Mouse (Mus musculus) liver, embryonic 11.5 days (tissue): ENCODE data around the gene Slc35g3. TPM values are rescaled to one million over a fixed set of nuclear protein-coding genes. Genes with fewer than 3 reads are reported as not detected.

Experiments used
- ATAC-seq: fragments of 200-750 bp; cut with Nextera tagmentation; replicated peaks from 2 replicates; pipeline ENCODE4 v1.8.0; 2017; ENCODE audit warnings: moderate number of reproducible peaks, mild to moderate bottlenecking, moderate TSS enrichment, moderate library complexity; ENCODE audit not compliant: low FRiP score
- DNase-seq: peaks from one replicate; pipeline ENCODE4 v3.0.0-alpha.2; 2017; ENCODE audit warnings: low spot score
- H3K27ac ChIP-seq: fragments of 300-500 bp; sonication (generic); 2 replicates; pipeline ENCODE4 v1.5.1; 2014; ENCODE audit warnings: mild to moderate bottlenecking, low read depth, low read length, control low read depth
- H3K27me3 ChIP-seq: fragments of 300-500 bp; sonication (generic); replicated peaks from 2 replicates; pipeline ENCODE4 v1.6.1; 2014; ENCODE audit warnings: low read length, mixed read lengths; ENCODE audit not compliant: control insufficient read depth, insufficient read depth
- H3K36me3 ChIP-seq: fragments of 300-500 bp; sonication (generic); 2 replicates; pipeline ENCODE4 v1.6.1; 2014; ENCODE audit warnings: mild to moderate bottlenecking, low read length, moderate library complexity, mixed read lengths; ENCODE audit not compliant: control insufficient read depth, insufficient read depth
- H3K4me1 ChIP-seq: fragments of 300-500 bp; sonication (generic); replicated peaks from 2 replicates; pipeline ENCODE4 v1.6.1; 2014; ENCODE audit warnings: low read length, mixed read lengths; ENCODE audit not compliant: control insufficient read depth, insufficient read depth
- H3K4me2 ChIP-seq: fragments of 300-500 bp; sonication (generic); 2 replicates; pipeline ENCODE4 v1.6.1; 2014; ENCODE audit warnings: mild to moderate bottlenecking, control low read depth, moderate library complexity
- H3K4me3 ChIP-seq: fragments of 300-500 bp; sonication (generic); 2 replicates; pipeline ENCODE4 v1.5.1; 2014; ENCODE audit warnings: low read depth, low read length, control low read depth
- H3K9ac ChIP-seq: fragments of 300-500 bp; sonication (generic); 2 replicates; pipeline ENCODE4 v1.6.1; 2014; ENCODE audit warnings: low read depth, low read length, control low read depth
- H3K9me3 ChIP-seq: fragments of 300-500 bp; sonication (generic); 2 replicates; pipeline ENCODE4 v1.6.1; 2016; ENCODE audit warnings: low read length, inconsistent platforms, mixed read lengths; ENCODE audit not compliant: control insufficient read depth
- WGBS: fragments of 180-500 bp; shearing (Covaris S2); extraction: QIAGEN DNeasy Blood & Tissue Kit; methylation state at CpG from one replicate; pipeline ENCODE4 v1.1.7; 2014; 5-methylcytosine and 5-hydroxymethylcytosine counted together
- polyA plus RNA-seq: library from polyadenylated mRNA; unstranded; fragments of >200 nt; fragmentation: Nextera tagmentation; extraction: Ambion mirVana; gene quantifications from 2 replicates; pipeline ENCODE4 v1.2.1, GENCODE M21; 2014

The Slc35g3 gene
- polyA plus RNA-seq: not detected in 2 replicates

- H3K4me2 ChIP-seq: no peak within 1 kb of the TSS
- DNase-seq: no peak
- no peaks in the 10 kb centered on the region for H3K9me3 ChIP-seq
- H3K4me3 ChIP-seq: no peak within 1 kb of the TSS
- H3K4me1 ChIP-seq: peaks cover 22% of the 10 kb centered on the region
- H3K9ac ChIP-seq: peak within 1 kb of the TSS; percentile 27; the same call in 1 of the 2 replicates
- no peaks in the 10 kb centered on the region for H3K27me3 ChIP-seq
- no peak for ATAC-seq
- H3K36me3 ChIP-seq: no peaks in the 10 kb centered on the region
- H3K27ac ChIP-seq: no peak within 1 kb of the TSS; the same call in 1 of the 2 replicates
- WGBS: 63% methylated on average over 1 of the region's 1 CpGs
Measured at GRCm38 (mm10) chr11:69761868-69762267, at the start of gene Slc35g3. Gene Slc35g3, minus strand, starts transcription at chr11:69761968.

- H3K27ac ChIP-seq: no peak overlapping the region
- H3K9ac ChIP-seq: no peak overlapping the region
- H3K4me1 ChIP-seq: no peaks in the 10 kb centered on the region
- no peak overlapping the region for H3K4me3 ChIP-seq
- H3K27me3 ChIP-seq: peaks cover 8% of the 10 kb centered on the region
- ATAC-seq: no peak
- H3K9me3 ChIP-seq: no peaks in the 10 kb centered on the region
- no peaks in the 10 kb centered on the region for H3K36me3 ChIP-seq
- DNase-seq: no peak
- H3K4me2 ChIP-seq: no peak overlapping the region
Measured at GRCm38 (mm10) chr11:69810280-69810679, 48.5 kb upstream of the Slc35g3 start.

GRCm38 (mm10) chr11:69807641-69808040, 45.9 kb upstream of the Slc35g3 start:
- 88% methylated on average over 2 of the region's 2 CpGs for WGBS
- Histone ChIP-seq H3K4me1 (peaks cover 24% of the 10 kb centered on the region), H3K27ac (no peak overlapping the region), H3K36me3 (no peaks in the 10 kb centered on the region), H3K4me3 (no peak overlapping the region), H3K4me2 (no peak overlapping the region), H3K27me3 (peaks cover 35% of the 10 kb centered on the region), H3K9ac (no peak overlapping the region), H3K9me3 (no peaks in the 10 kb centered on the region)
- DNase-seq: no peak
- no peak for ATAC-seq

- H3K4me3 ChIP-seq: no peak overlapping the region
- peaks cover 47% of the 10 kb centered on the region for H3K27me3 ChIP-seq
- H3K9me3 ChIP-seq: no peaks in the 10 kb centered on the region
- no peaks in the 10 kb centered on the region for H3K36me3 ChIP-seq
- H3K27ac ChIP-seq: no peak overlapping the region
- ATAC-seq: no peak
- H3K4me1 ChIP-seq: peaks cover 33% of the 10 kb centered on the region
- no peak for DNase-seq
- no peak overlapping the region for H3K9ac ChIP-seq
- H3K4me2 ChIP-seq: no peak overlapping the region
- WGBS: 71% methylated on average over 4 of the region's 4 CpGs
Measured at GRCm38 (mm10) chr11:69806378-69806777, 44.6 kb upstream of the Slc35g3 start.

- no peaks in the 10 kb centered on the region for H3K9me3 ChIP-seq
- peaks cover 59% of the 10 kb centered on the region for H3K27me3 ChIP-seq
- peak within 1 kb of the TSS; percentile 94 for H3K4me2 ChIP-seq
- no peaks in the 10 kb centered on the region for H3K36me3 ChIP-seq
- H3K9ac ChIP-seq: peak within 1 kb of the TSS; percentile 25; the same call in 1 of the 2 replicates
- 14% methylated on average over 29 of the region's 29 CpGs for WGBS
- DNase-seq: no peak
- H3K4me1 ChIP-seq: peaks cover 41% of the 10 kb centered on the region
- H3K4me3 ChIP-seq: peak within 1 kb of the TSS; percentile 58
- ATAC-seq: no peak
- H3K27ac ChIP-seq: no peak within 1 kb of the TSS
Measured at GRCm38 (mm10) chr11:69804972-69805909, 43.5 kb upstream of the Slc35g3 start, which contains the start of gene Tmem102. Gene Tmem102, minus strand, starts transcription at chr11:69805624.

- no peak for DNase-seq
- H3K4me2 ChIP-seq: peak overlapping the region; percentile 94
- no peak for ATAC-seq
- no peak overlapping the region; the same call in 1 of the 2 replicates for H3K9ac ChIP-seq
- H3K27ac ChIP-seq: no peak overlapping the region
- peaks cover 65% of the 10 kb centered on the region for H3K27me3 ChIP-seq
- H3K36me3 ChIP-seq: no peaks in the 10 kb centered on the region
- H3K9me3 ChIP-seq: no peaks in the 10 kb centered on the region
- H3K4me3 ChIP-seq: peak overlapping the region; percentile 58
- H3K4me1 ChIP-seq: peaks cover 43% of the 10 kb centered on the region
- 14% methylated on average over 12 of the region's 12 CpGs for WGBS
Measured at GRCm38 (mm10) chr11:69804652-69804940, 42.8 kb upstream of the Slc35g3 start.

GRCm38 (mm10) chr11:69803786-69804651, 42.3 kb upstream of the Slc35g3 start:
- no peaks in the 10 kb centered on the region for H3K36me3 ChIP-seq
- H3K9ac ChIP-seq: peak overlapping the region; percentile 59
- no peaks in the 10 kb centered on the region for H3K9me3 ChIP-seq
- H3K4me1 ChIP-seq: peaks cover 46% of the 10 kb centered on the region
- peaks cover 71% of the 10 kb centered on the region for H3K27me3 ChIP-seq
- ATAC-seq (peak; percentile 76), DNase-seq (peak; percentile 68)
- H3K4me3 ChIP-seq: peak overlapping the region; percentile 58
- H3K4me2 ChIP-seq: peak overlapping the region; percentile 94
- WGBS: 2% methylated on average over 60 of the region's 60 CpGs
- H3K27ac ChIP-seq: no peak overlapping the region

GRCm38 (mm10) chr11:69803328-69803727, 41.6 kb upstream of the Slc35g3 start:
- no peak for DNase-seq
- peak; percentile 33 for ATAC-seq
- H3K36me3 ChIP-seq: no peaks in the 10 kb centered on the region
- H3K27me3 ChIP-seq: peaks cover 76% of the 10 kb centered on the region
- peaks cover 46% of the 10 kb centered on the region for H3K4me1 ChIP-seq
- peak overlapping the region; percentile 58 for H3K4me3 ChIP-seq
- no peaks in the 10 kb centered on the region for H3K9me3 ChIP-seq
- no peak overlapping the region for H3K27ac ChIP-seq
- peak overlapping the region; percentile 59 for H3K9ac ChIP-seq
- H3K4me2 ChIP-seq: peak overlapping the region; percentile 94
- 2% methylated on average over 12 of the region's 12 CpGs for WGBS
